Mouse (Mus musculus): ENCODE measurements around the gene Pcna.
"Not testable (repeated sequence)": the region's sequence is repeated elsewhere in the genome, so short reads cannot be mapped to it uniquely, and the experiment has no call there.

The Pcna gene

GRCm38 (mm10) chr2:132276249-132276648 lies 23.1 kb upstream of the Pcna start:
- DNase-seq (ENCODE audit: low spot score in 2 of 2), result no peak

- DNase-seq (ENCODE audit: low spot score in 2 of 2), result no peak
Measured at GRCm38 (mm10) chr2:132275527-132275926, 22.4 kb upstream of the Pcna start.

DNA sequence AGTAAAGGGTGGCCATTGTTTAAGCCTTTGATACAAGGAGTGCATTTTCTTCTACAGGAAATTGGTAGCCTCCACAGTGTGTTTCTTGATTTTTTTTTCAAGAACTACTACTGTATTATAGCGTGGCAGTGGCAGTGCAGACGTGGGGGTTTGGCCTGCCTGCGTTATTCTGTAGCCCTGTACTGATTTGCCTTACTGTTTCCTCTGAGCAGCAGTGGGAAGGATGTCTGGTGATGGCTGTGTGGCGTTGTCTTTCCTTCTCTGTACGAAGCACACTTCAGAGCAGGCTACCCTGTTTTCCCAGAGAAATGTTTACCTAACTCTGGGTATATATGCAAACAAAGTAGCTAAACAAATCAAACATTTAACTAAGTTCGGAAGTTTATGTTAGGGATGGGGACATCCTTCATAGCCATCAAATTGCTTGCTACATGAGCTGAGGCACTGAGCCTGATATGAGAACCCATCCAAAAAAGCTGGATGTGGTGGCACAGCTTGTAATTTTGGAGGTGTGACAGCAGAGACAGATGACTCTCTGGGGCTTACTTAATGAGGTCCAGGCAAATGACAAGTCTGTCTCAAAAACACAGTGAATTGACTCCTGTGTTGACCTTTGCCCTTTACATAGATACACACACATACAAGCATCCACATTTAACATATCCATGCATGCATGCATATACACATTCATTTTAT lies 19.7 kb upstream of the Pcna start:
- DNase-seq (ENCODE audit: low spot score in 2 of 2), result no peak

- DNase-seq (ENCODE audit: low spot score in 2 of 2), result no peak
Measured at GRCm38 (mm10) chr2:132270331-132270951, 17.3 kb upstream of the Pcna start.

- DNase-seq (ENCODE audit: low spot score in 2 of 2), result no peak
Measured at GRCm38 (mm10) chr2:132269217-132269616, 16.1 kb upstream of the Pcna start.

DNA sequence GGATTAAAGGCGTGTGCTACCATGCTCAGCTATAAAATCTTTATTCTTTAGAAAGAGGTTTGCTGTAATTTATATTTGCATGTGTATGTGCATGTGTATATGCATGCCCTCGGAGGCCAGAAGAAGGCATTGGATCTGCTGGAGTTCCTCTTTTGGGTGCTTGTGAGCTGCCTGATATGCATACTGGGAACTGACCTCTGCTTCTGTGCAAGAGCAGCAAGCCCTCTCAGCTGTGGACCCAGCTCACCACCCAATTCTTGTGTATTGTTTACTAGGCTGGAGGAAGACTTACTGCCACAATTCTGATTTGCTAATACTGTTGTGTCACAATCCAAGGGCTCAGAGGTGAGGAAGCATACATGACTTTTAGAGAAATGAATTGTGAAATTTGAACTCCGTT lies 13.0 kb upstream of the Pcna start:
- no peak for DNase-seq (ENCODE audit: low spot score in 2 of 2)

- no peak for DNase-seq (ENCODE audit: low spot score in 2 of 2)
Measured at GRCm38 (mm10) chr2:132265196-132265595, 12.1 kb upstream of the Pcna start.

DNA sequence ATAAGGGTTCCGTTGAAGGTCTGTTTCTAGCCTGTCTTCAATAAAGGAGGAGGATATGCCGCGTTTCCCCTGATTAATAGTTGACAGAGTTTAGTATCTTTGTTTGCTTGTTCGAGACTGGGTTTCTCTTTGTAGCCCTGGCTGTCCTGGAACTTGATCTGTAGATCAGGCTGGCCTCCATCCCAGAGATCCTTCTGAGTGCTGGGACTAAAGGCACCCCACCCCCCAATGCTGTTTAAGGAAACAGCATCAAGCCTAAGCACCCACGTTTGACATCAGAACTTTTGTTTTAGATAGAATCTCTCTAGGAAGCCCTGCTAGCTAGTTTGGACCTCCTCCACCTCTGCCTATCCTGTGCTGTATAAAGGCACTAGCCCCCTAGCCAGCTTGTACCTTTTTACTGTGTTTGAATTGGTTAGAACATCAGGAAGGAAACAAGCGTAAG lies 11.2 kb upstream of the Pcna start:
- no peak for DNase-seq (ENCODE audit: low spot score in 2 of 2)

- peak in 1 of 2 experiments; percentile 58 for DNase-seq (ENCODE audit: low spot score in 2 of 2)
Measured at GRCm38 (mm10) chr2:132263421-132264265, 10.5 kb upstream of the Pcna start.

GRCm38 (mm10) chr2:132262879-132263398 lies 9.8 kb upstream of the Pcna start, which contains the start of gene Cds2:
TSS of gene Cds2 (plus strand) at chr2:132263148.
- DNase-seq (ENCODE audit: low spot score in 2 of 2), result peak; percentile 97 to 99

- no peak for DNase-seq (ENCODE audit: low spot score in 2 of 2)
Measured at GRCm38 (mm10) chr2:132262175-132262574, 9.1 kb upstream of the Pcna start.

DNA sequence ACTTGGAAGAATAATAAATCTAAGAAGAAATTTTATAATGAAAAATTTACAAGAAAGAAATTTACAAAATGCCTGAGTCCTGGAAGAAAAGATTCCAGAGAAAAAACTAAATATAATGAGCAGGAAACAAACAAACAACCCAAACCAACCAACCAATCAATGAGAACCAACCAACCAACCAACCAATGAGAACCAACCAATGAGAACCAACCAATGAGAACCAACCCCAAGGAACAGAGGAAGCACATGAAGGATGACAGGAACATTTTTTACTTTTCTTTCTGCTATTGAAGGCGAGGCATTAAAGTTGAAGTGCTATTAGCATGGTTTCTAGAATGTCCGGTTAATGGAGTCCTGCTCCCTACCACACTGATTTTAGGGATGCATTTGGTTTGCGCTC lies 7.5 kb upstream of the Pcna start:
- no peak for DNase-seq (ENCODE audit: low spot score in 2 of 2)

GRCm38 (mm10) chr2:132257350-132258068 lies 4.4 kb upstream of the Pcna start:
- DNase-seq (ENCODE audit: low spot score in 2 of 2), result no peak

GRCm38 (mm10) chr2:132253603-132254002 lies 489 bp upstream of the Pcna start:
- DNase-seq (ENCODE audit: low spot score in 2 of 2), result no peak

DNA sequence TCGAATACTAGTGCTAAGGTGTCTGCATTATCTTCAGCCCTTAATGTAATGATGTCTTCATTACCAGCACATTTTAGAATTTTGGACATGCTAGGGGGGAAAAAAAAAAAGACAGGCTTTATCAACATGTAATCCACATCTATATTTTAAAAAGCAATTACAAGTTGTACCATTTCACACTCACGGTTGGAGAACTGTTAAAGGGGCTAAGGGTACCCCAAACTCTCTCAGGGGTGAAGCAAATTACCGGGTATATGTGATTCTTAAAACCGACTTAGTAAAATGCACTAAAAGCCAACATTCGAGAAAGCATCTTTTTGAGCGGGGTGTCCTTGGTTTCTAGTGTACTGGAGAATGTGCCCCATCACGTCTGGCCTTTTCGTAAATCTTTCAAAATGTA lies 1.2 kb downstream of the Pcna start:
- DNase-seq (ENCODE audit: low spot score in 2 of 2), result no peak

- DNase-seq (ENCODE audit: low spot score in 2 of 2), result peak; percentile 87 to 95
Measured at GRCm38 (mm10) chr2:132247539-132248313, 5.4 kb downstream of the Pcna start, which contains the start of gene Tmem230. TSS of gene Tmem230 (minus strand) at chr2:132247807.

DNA sequence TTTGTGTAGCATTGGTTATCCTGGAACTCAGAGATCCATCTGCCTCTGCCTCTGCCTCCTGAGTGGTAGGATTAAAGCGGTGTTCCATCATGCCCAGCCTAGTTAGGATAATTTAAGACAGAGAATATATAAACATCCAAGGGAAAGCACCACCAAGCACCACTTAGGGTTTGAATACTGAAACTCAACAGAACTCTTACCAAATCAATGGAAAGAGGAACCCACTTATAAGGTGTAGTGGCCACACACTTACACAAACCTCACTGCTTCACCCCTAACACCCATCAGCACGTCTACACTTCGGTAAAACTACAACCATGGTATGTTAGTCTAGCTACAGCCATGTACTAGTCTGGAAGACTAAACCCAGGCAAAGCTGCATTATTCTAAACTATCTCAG lies 9.7 kb downstream of the Pcna start:
- no peak for DNase-seq (ENCODE audit: low spot score in 2 of 2)

DNA sequence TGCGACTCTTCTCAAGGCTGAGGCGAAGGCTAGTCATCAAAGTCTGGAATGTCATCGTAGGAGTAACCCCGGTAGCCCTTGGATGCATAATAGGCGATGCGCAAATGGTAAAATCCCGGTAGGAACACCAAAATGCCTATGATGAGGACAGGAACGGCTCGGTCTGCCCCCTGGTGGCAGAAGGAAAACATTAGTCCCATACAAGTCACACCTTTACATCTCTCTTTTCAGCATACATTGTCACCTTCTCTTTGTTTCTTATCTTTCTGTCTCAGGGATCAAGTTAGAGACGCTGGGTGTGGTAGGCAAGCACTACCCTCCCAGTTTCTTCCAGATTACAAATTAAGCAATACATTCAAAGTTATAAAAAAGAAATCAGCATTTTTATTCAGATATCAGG lies 12.7 kb downstream of the Pcna start:
- peak in 1 of 2 experiments; percentile 74 for DNase-seq (ENCODE audit: low spot score in 2 of 2)

GRCm38 (mm10) chr2:132239434-132239833 lies 13.7 kb downstream of the Pcna start:
- DNase-seq (ENCODE audit: low spot score in 2 of 2), result not testable (repeated sequence)

GRCm38 (mm10) chr2:132235975-132236374 lies 17.1 kb downstream of the Pcna start:
- no peak for DNase-seq (ENCODE audit: low spot score in 2 of 2)

DNA sequence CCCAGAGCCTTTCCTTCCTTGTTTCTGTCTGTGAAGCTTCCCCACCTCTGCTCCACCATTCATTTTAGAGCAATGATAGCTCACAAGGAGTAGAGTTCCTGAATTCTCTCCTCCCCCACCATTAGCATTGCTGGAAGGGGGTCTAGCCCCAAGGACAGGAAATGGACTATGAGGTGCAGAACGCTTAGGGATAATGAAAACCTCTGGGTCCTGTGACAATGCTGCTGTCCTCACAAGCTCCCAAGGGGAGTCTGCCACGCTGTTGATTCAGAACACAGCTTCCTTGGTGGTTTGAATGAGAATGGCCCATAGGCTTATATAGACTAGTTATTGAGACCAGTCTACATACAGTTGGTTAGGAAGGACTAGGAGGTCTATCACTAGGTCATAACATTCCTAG lies 17.8 kb downstream of the Pcna start:
- no peak for DNase-seq (ENCODE audit: low spot score in 2 of 2)
